Mouse (Mus musculus) A20 (cell line): ENCODE measurements at regions not wholly inside any gene's neighbourhood (a gene's known extent, or its start where the extent isn't known, plus 50 kb on each side); places are given as distances from the start of the nearest gene placed in this dataset.
A peak's percentile ranks its signal among the peaks of the same experiment; 100 is the strongest.

Experiments
- DNase-seq: peaks from one replicate; pipeline ENCODE4 v3.0.0-alpha.2; 2011; ENCODE audit warnings: low read depth, low spot score

- DNase-seq, result peak; percentile 54
Observed at GRCm38 (mm10) chr10:17200524-17201426, 522.2 kb upstream of the Cited2 start.

- no peak for DNase-seq
Observed at GRCm38 (mm10) chr10:17201427-17201745, 521.6 kb upstream of the Cited2 start.

GRCm38 (mm10) chr10:17202556-17203415, 520.2 kb upstream of the Cited2 start:
- no peak for DNase-seq

GRCm38 (mm10) chr10:17203416-17204110, 519.5 kb upstream of the Cited2 start:
- DNase-seq, result no peak

GRCm38 (mm10) chr10:17204153-17204552, 518.9 kb upstream of the Cited2 start:
- no peak for DNase-seq

- no peak for DNase-seq
Observed at GRCm38 (mm10) chr10:17212551-17213309, 510.3 kb upstream of the Cited2 start.

GRCm38 (mm10) chr10:17213310-17214064, 509.5 kb upstream of the Cited2 start:
- DNase-seq, result no peak

GRCm38 (mm10) chr10:17214065-17214440, 509.0 kb upstream of the Cited2 start:
- DNase-seq, result no peak

GRCm38 (mm10) chr10:17215029-17215428, 508.0 kb upstream of the Cited2 start:
- DNase-seq, result peak; percentile 28

- DNase-seq, result no peak
Observed at GRCm38 (mm10) chr10:17221495-17221894, 501.5 kb upstream of the Cited2 start.

- DNase-seq, result no peak
Observed at GRCm38 (mm10) chr10:17225727-17226126, 497.3 kb upstream of the Cited2 start.

- DNase-seq, result no peak
Observed at GRCm38 (mm10) chr10:17230040-17230818, 492.8 kb upstream of the Cited2 start.

- no peak for DNase-seq
Observed at GRCm38 (mm10) chr10:17235955-17236650, 486.9 kb upstream of the Cited2 start.

GRCm38 (mm10) chr10:17236761-17237160, 486.3 kb upstream of the Cited2 start:
- no peak for DNase-seq

- DNase-seq, result no peak
Observed at GRCm38 (mm10) chr10:17237463-17237862, 485.6 kb upstream of the Cited2 start.

- DNase-seq, result no peak
Observed at GRCm38 (mm10) chr10:17237918-17238850, 484.8 kb upstream of the Cited2 start.

- DNase-seq, result no peak
Observed at GRCm38 (mm10) chr10:17248270-17248669, 474.7 kb upstream of the Cited2 start.

GRCm38 (mm10) chr10:17253040-17253439, 470.0 kb upstream of the Cited2 start:
- DNase-seq, result no peak
